Mouse (Mus musculus) heart, adult 2 months (tissue): Measurements from ENCODE around the gene Nbea.

Source experiments
- CTCF ChIP-seq: fragments of 200-600 bp; IDR thresholded peaks from 2 replicates; pipeline ENCODE4 v1.8.1; 2022; ENCODE audit warnings: antibody characterized with exemption, mild to moderate bottlenecking, moderate library complexity
- POLR2A ChIP-seq: fragments of 200-500 bp; IDR thresholded peaks from 2 replicates; pipeline ENCODE4 v1.6.1; 2011; ENCODE audit warnings: mild to moderate bottlenecking, low read depth, low read length, control low read depth; ENCODE audit not compliant: insufficient read depth

GRCm38 (mm10) chr3:55814993-55815625 lies 368.4 kb downstream of the Nbea start:
- no peak for TF ChIP-seq POLR2A
- no peak for TF ChIP-seq CTCF
